Mouse (Mus musculus): Measurements from ENCODE around the gene Wdr83. TPM values are rescaled to one million over a fixed set of nuclear protein-coding genes. Genes with fewer than 3 reads are reported as not detected.
A peak's percentile ranks its signal among the peaks of the same experiment; 100 is the strongest.

The Wdr83 gene
- polyA plus RNA-seq, 1 experiment: 16.8 TPM

DNA sequence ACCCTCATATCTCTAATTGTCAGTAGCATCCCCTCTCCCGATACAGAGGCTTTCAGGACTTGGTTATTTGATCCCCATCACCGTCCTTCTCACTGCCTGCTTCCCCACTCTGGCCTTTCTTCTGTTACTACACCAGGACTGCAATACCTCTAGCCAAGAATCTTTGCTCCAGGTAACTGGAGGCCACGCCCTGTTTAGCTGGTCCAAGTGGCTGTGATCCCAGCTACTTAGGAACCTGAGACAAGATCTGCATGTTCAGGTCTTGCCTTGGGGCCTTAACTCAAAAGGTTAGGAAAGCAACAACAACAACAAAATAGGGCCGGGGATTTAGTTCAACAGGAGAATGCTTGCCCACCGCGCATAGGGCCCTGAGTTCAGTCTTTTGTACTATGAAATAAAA, 37.5 kb downstream of the Wdr83 start:
- Histone ChIP-seq H3K27me3 (ENCODE audit: control insufficient read depth, insufficient read depth, low read length, poor library complexity, severe bottlenecking) (no peaks in the 10 kb centered on the region), H3K9ac (ENCODE audit: low read depth, poor library complexity, severe bottlenecking) (no peak overlapping the region), H3K9me3 (replicated peaks; ENCODE audit: control insufficient read depth, insufficient read depth, low read length, poor library complexity, severe bottlenecking) (no peaks in the 10 kb centered on the region), H3K27ac (ENCODE audit: insufficient read depth, low read length) (no peak overlapping the region), H3K4me3 (ENCODE audit: low read depth, low read length) (no peak overlapping the region), H3K36me3 (ENCODE audit: control insufficient read depth, insufficient read depth, low read length, poor library complexity, severe bottlenecking) (peaks cover 87% of the 10 kb centered on the region), H3K4me1 (ENCODE audit: control insufficient read depth, insufficient read depth, low read length) (no peaks in the 10 kb centered on the region)
- TF ChIP-seq CTCF (IDR thresholded peaks at IDR 0.05; ENCODE audit: low read depth, low read length): no peak
- TF ChIP-seq EP300 (IDR thresholded peaks at IDR 0.05; ENCODE audit: insufficient read depth, low read depth, low read length): no peak
- TF ChIP-seq POLR2A (IDR thresholded peaks at IDR 0.05; ENCODE audit: insufficient read depth, low read length): no peak

DNA sequence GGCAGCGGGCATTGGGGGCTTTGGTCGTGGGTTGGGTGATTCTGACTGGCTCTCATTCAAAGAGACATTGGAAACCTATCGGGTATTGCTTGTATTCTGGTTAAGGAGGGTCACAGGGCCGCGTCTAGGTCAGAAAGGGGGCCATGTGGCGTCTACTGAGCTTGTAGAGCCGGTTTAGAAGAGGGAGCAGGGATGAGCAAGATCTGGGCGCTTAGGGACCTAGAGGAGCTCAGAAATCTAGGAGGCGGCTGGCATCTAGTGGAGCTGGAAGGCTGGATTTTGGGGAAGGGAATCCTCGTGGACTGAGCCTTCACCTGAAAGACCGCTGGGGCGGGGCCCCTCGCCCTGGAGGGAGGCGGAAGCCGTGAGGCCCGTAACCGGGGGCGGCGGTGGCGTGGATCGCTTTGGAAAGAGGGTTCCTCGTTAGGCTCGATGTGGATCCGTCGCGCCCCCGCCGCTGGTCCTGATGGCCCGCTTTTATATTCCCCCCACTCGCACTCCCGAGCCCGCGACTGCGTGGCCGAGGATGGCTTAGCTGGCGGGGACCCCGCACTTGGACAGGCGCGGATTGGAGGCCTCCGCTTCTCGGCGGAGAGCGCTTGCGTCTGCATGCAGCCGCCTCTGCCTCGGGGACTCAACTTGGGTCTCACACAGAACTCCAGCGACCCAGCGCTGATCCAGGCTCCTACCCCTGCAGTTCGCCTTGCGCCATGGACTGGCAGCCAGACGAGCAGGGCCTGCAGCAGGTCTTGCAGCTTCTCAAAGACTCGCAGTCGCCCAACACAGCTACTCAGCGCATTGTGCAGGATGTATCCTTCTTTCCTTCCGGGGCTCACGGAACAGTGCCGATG, 43.2 kb downstream of the Wdr83 start:
- Histone ChIP-seq H3K4me1 (ENCODE audit: control insufficient read depth, insufficient read depth, low read length) (no peaks in the 10 kb centered on the region), H3K9ac (ENCODE audit: low read depth, poor library complexity, severe bottlenecking) (peak overlapping the region; percentile 99), H3K27me3 (ENCODE audit: control insufficient read depth, insufficient read depth, low read length, poor library complexity, severe bottlenecking) (no peaks in the 10 kb centered on the region), H3K36me3 (ENCODE audit: control insufficient read depth, insufficient read depth, low read length, poor library complexity, severe bottlenecking) (peaks cover 32% of the 10 kb centered on the region), H3K9me3 (replicated peaks; ENCODE audit: control insufficient read depth, insufficient read depth, low read length, poor library complexity, severe bottlenecking) (no peaks in the 10 kb centered on the region), H3K27ac (ENCODE audit: insufficient read depth, low read length) (peak overlapping the region; percentile 91), H3K4me3 (ENCODE audit: low read depth, low read length) (peak overlapping the region; percentile 95)
- no peak for TF ChIP-seq CTCF (IDR thresholded peaks at IDR 0.05; ENCODE audit: low read depth, low read length)
- TF ChIP-seq POLR2A (IDR thresholded peaks at IDR 0.05; ENCODE audit: insufficient read depth, low read length): no peak
- no peak for TF ChIP-seq EP300 (IDR thresholded peaks at IDR 0.05; ENCODE audit: insufficient read depth, low read depth, low read length)

- H3K9me3 ChIP-seq (replicated peaks; ENCODE audit: control insufficient read depth, insufficient read depth, low read length, poor library complexity, severe bottlenecking): no peaks in the 10 kb centered on the region
- no peak for TF ChIP-seq EP300 (IDR thresholded peaks at IDR 0.05; ENCODE audit: insufficient read depth, low read depth, low read length)
- no peak for TF ChIP-seq POLR2A (IDR thresholded peaks at IDR 0.05; ENCODE audit: insufficient read depth, low read length)
- TF ChIP-seq CTCF (IDR thresholded peaks at IDR 0.05; ENCODE audit: low read depth, low read length): no peak
- no peaks in the 10 kb centered on the region for H3K4me1 ChIP-seq (ENCODE audit: control insufficient read depth, insufficient read depth, low read length)
- peak overlapping the region; percentile 99 for H3K9ac ChIP-seq (ENCODE audit: low read depth, poor library complexity, severe bottlenecking)
- H3K27ac ChIP-seq (ENCODE audit: insufficient read depth, low read length): peak overlapping the region; percentile 95
- H3K4me3 ChIP-seq (ENCODE audit: low read depth, low read length): peak overlapping the region; percentile 95
- H3K36me3 ChIP-seq (ENCODE audit: control insufficient read depth, insufficient read depth, low read length, poor library complexity, severe bottlenecking): peaks cover 31% of the 10 kb centered on the region
- H3K27me3 ChIP-seq (ENCODE audit: control insufficient read depth, insufficient read depth, low read length, poor library complexity, severe bottlenecking): no peaks in the 10 kb centered on the region
These were observed 43.8 kb downstream of the Wdr83 start for GRCm38 (mm10) chr8:85037366-85037680.

DNA sequence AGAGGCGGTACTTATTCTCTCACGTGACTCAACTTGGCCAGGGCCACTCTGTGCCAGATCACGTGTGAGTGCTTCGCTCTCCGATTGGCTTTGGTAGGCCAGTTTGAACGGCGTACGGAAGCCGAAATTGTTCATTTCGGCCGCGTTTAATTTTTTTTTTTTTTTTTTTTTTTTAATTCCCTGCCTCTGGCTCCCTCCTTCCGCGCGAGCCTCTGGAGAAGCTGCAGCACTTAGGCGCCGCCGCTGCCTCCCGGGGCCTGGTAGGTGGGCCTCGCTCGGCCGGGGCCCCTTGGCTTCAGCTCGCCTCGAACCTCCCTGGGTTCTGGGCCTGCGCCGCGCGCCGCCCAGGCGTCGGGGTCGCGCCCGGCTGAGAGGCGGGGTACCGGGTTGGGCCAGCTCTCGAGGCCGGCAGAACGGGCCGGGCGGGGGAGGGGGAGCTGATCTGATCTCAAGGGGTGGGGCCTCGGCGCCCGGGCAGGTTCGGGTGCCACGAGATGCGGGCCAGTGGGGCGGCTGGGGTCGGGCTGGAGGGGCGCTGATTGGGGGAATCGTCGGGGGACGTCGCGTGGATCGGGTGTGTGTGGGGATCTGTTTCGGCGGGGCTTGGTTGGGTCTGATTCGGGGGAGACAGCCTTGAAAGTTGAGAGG, 44.3 kb downstream of the Wdr83 start, which contains the start of gene Tnpo2:
Tnpo2 (plus strand) TSS at position 198 of the 648 bp plus-strand sequence.
- Histone ChIP-seq H3K36me3 (ENCODE audit: control insufficient read depth, insufficient read depth, low read length, poor library complexity, severe bottlenecking) (peaks cover 31% of the 10 kb centered on the region), H3K27me3 (ENCODE audit: control insufficient read depth, insufficient read depth, low read length, poor library complexity, severe bottlenecking) (no peaks in the 10 kb centered on the region), H3K4me1 (ENCODE audit: control insufficient read depth, insufficient read depth, low read length) (no peaks in the 10 kb centered on the region), H3K4me3 (ENCODE audit: low read depth, low read length) (peak within 1 kb of the TSS; percentile 98), H3K9me3 (replicated peaks; ENCODE audit: control insufficient read depth, insufficient read depth, low read length, poor library complexity, severe bottlenecking) (no peaks in the 10 kb centered on the region), H3K27ac (ENCODE audit: insufficient read depth, low read length) (peak within 1 kb of the TSS; percentile 95), H3K9ac (ENCODE audit: low read depth, poor library complexity, severe bottlenecking) (peak within 1 kb of the TSS; percentile 99)
- TF ChIP-seq EP300 (IDR thresholded peaks at IDR 0.05; ENCODE audit: insufficient read depth, low read depth, low read length): 0 out of 2 replicates have a peak, but pooled peaks have one; percentile 34
- no peak for TF ChIP-seq CTCF (IDR thresholded peaks at IDR 0.05; ENCODE audit: low read depth, low read length)
- TF ChIP-seq POLR2A (IDR thresholded peaks at IDR 0.05; ENCODE audit: insufficient read depth, low read length): peak; percentile 41

DNA sequence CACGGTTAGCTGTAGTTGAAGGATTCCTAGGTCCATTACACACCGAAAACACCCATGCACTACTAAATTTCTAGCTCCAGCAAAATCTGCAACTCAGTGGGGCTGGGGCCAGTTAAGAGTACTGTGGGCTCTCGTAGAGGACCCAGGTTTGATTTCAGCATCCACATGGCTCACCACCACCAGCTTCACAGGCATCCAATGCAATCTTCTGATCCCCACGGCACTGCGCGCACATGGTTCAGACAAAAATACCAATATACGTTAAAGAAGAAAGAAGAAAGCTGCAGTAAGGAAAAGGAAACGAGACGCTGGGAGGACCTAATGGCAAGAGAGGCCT, 44.8 kb downstream of the Wdr83 start:
- Histone ChIP-seq H3K4me3 (ENCODE audit: low read depth, low read length) (peak overlapping the region; percentile 98), H3K9me3 (replicated peaks; ENCODE audit: control insufficient read depth, insufficient read depth, low read length, poor library complexity, severe bottlenecking) (no peaks in the 10 kb centered on the region), H3K27ac (ENCODE audit: insufficient read depth, low read length) (peak overlapping the region; percentile 78), H3K27me3 (ENCODE audit: control insufficient read depth, insufficient read depth, low read length, poor library complexity, severe bottlenecking) (no peaks in the 10 kb centered on the region), H3K36me3 (ENCODE audit: control insufficient read depth, insufficient read depth, low read length, poor library complexity, severe bottlenecking) (peaks cover 31% of the 10 kb centered on the region), H3K4me1 (ENCODE audit: control insufficient read depth, insufficient read depth, low read length) (no peaks in the 10 kb centered on the region), H3K9ac (ENCODE audit: low read depth, poor library complexity, severe bottlenecking) (peak overlapping the region; percentile 99)
- TF ChIP-seq EP300 (IDR thresholded peaks at IDR 0.05; ENCODE audit: insufficient read depth, low read depth, low read length) (no peak), CTCF (IDR thresholded peaks at IDR 0.05; ENCODE audit: low read depth, low read length) (no peak), POLR2A (IDR thresholded peaks at IDR 0.05; ENCODE audit: insufficient read depth, low read length) (no peak)
